In the genomic region with DNA sequence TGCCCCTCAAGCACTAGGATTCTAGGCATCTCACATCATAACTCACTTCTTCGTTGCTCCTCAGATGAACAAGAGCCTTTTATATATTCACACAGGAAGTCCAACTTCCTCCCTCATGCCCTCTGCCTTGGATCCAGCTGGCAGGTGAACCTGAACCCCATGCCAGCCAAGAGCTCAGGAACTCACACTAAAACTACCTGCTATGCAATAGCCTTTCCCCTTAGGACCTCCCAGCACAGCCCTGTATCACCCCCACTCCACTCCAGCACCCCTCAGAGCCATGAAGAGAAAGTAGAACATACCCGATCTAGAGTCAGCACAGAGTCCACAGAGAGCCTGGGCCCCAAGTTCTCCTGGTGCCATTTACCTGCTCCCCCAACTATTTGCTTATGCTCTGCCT, we compare ENCODE assay signal across 12 mouse cellular contexts. TPM values are rescaled to one million over a fixed set of nuclear protein-coding genes. Genes with fewer than 3 reads are reported as not detected.
DNase-seq lines count a peak whose midpoint lies in the region; ATAC-seq and TF ChIP-seq lines count a peak whose summit lies in the region.
"Had no signal": no experiment of that assay in that cellular context is flagged by ENCODE, and none has a peak within 500 bp of the region (broad histone marks: within the 10 kb centered on the region; RNA-seq: fewer than 3 reads in every experiment).

No protein-coding gene starts in this region.

- no peaks in the 10 kb centered on the region for H3K27me3 ChIP-seq in kidney, embryonic 15.5 days
- no peaks in the 10 kb centered on the region for H3K27me3 ChIP-seq in liver, embryonic 16.5 days (ENCODE audit: control insufficient read depth, insufficient read depth, low read depth, low read length)
- H3K27me3 ChIP-seq: heart, embryonic 15.5 days had no signal

- ATAC-seq in kidney, embryonic 15.5 days (replicated peaks; ENCODE audit: low FRiP score) = no peak
- ATAC-seq in liver, embryonic 16.5 days (ENCODE audit: low read depth) = no peak

- WGBS in kidney, embryonic 15.5 days = 53% methylated on average over 2 of the region's 2 CpGs
- WGBS in liver, embryonic 16.5 days (ENCODE audit: insufficient replicate concordance) = 24% methylated on average over 2 of the region's 2 CpGs

- no peak for TF ChIP-seq CTCF in bone marrow macrophage, adult 2 months (IDR thresholded peaks at IDR 0.05; ENCODE audit: low read depth, low read length)

- TF ChIP-seq POLR2A in bone marrow macrophage, adult 2 months (IDR thresholded peaks at IDR 0.05; ENCODE audit: borderline replicate concordance, low read depth, low read length) = no peak

- peak; percentile 41 for DNase-seq in kidney, adult 11 months
- peak; percentile 59 to 61 for DNase-seq in cerebellum, postnatal 10 days
- DNase-seq in thymus, adult 18-20 months = no peak
- no peak for DNase-seq in neural tube, embryonic 10.5 days (ENCODE audit: extremely low spot score, low spot score)
- no peak for DNase-seq in thymus, postnatal 14 days
- DNase-seq: gastrocnemius, postnatal 25 days; right cerebral cortex, postnatal 14 days had no signal

- no peak overlapping the region for H3K9ac ChIP-seq in kidney, embryonic 15.5 days
- H3K9ac ChIP-seq in liver, embryonic 16.5 days (ENCODE audit: low read depth, low read length) = no peak overlapping the region
- H3K9ac ChIP-seq: heart, embryonic 15.5 days had no signal

- peaks cover 21% of the 10 kb centered on the region for H3K4me1 ChIP-seq in kidney, embryonic 15.5 days
- H3K4me1 ChIP-seq in bone marrow macrophage, adult 2 months (ENCODE audit: control insufficient read depth, insufficient read depth, low read length) = peaks cover 53% of the 10 kb centered on the region
- H3K4me1 ChIP-seq in liver, embryonic 16.5 days (ENCODE audit: control insufficient read depth, low read depth, low read length) = peaks cover 55% of the 10 kb centered on the region

- no peak overlapping the region for H3K27ac ChIP-seq in kidney, embryonic 15.5 days
- H3K27ac ChIP-seq in bone marrow macrophage, adult 2 months (ENCODE audit: insufficient read depth, low read depth, low read length) = peak overlapping the region; percentile 78; the same call in 1 of the 2 replicates
- H3K27ac ChIP-seq in liver, embryonic 16.5 days (ENCODE audit: low read length) = peak overlapping the region; percentile 35; the same call in 1 of the 2 replicates
- H3K27ac ChIP-seq: heart, embryonic 15.5 days; layer of hippocampus, adult 2 months had no signal

- no peak overlapping the region for H3K4me2 ChIP-seq in kidney, embryonic 15.5 days
- H3K4me2 ChIP-seq in liver, embryonic 16.5 days (ENCODE audit: low read depth, low read length) = no peak overlapping the region
- H3K4me2 ChIP-seq: heart, embryonic 15.5 days had no signal

- H3K9me3 ChIP-seq in kidney, embryonic 15.5 days (replicated peaks) = no peaks in the 10 kb centered on the region
- no peaks in the 10 kb centered on the region for H3K9me3 ChIP-seq in liver, embryonic 16.5 days (replicated peaks; ENCODE audit: control insufficient read depth, low read length)
- H3K9me3 ChIP-seq: heart, embryonic 15.5 days had no signal

- no peaks in the 10 kb centered on the region for H3K36me3 ChIP-seq in kidney, embryonic 15.5 days
- no peaks in the 10 kb centered on the region for H3K36me3 ChIP-seq in liver, embryonic 16.5 days (ENCODE audit: control insufficient read depth, insufficient read depth)
- H3K36me3 ChIP-seq: heart, embryonic 15.5 days had no signal

- H3K4me3 ChIP-seq in kidney, embryonic 15.5 days (replicated peaks) = no peak overlapping the region
- H3K4me3 ChIP-seq in bone marrow macrophage, adult 2 months (ENCODE audit: insufficient read depth, low read length) = no peak overlapping the region; the same call in 1 of the 2 replicates
- H3K4me3 ChIP-seq in liver, embryonic 16.5 days (ENCODE audit: low read depth, low read length) = no peak overlapping the region
- H3K4me3 ChIP-seq: heart, embryonic 15.5 days; layer of hippocampus, adult 2 months had no signal

RNA-seq across cellular contexts. Expression of a gene that starts 21.3 kb away (rescaled TPM):
- polyA plus RNA-seq in kidney, embryonic 15.5 days (2015; fragmentation: Nextera tagmentation; extraction: Ambion mirVana) = 25.6 and 26.7 TPM in 2 replicates
- 16.8 and 16.9 TPM in 2 replicates for polyA plus RNA-seq in bone marrow macrophage, adult 2 months (2012; ENCODE audit: insufficient read depth, insufficient read length, missing spikeins)
- polyA plus RNA-seq in liver, embryonic 16.5 days (2015; fragmentation: Nextera tagmentation; extraction: Ambion mirVana) = 11.3 and 12.6 TPM in 2 replicates

RNA-seq across cellular contexts. Expression of a gene that starts 31.3 kb away (rescaled TPM):
- 19.7 and 21.6 TPM in 2 replicates for polyA plus RNA-seq in kidney, embryonic 15.5 days (2015; fragmentation: Nextera tagmentation; extraction: Ambion mirVana)
- 32.3 and 34.0 TPM in 2 replicates for polyA plus RNA-seq in bone marrow macrophage, adult 2 months (2012; ENCODE audit: insufficient read depth, insufficient read length, missing spikeins)
- 22.6 and 23.2 TPM in 2 replicates for polyA plus RNA-seq in liver, embryonic 16.5 days (2015; fragmentation: Nextera tagmentation; extraction: Ambion mirVana)

Comparison
In these comparisons a context has a peak if more than half of its experiments do, and no peak if none do; other contexts are left out.
1. DNase-seq: peak in kidney, adult 11 months (single experiment) and cerebellum, postnatal 10 days (2 of 2); none in thymus, adult 18-20 months (0 of 2), neural tube, embryonic 10.5 days (single experiment) and thymus, postnatal 14 days (single experiment).